Mouse (Mus musculus) retina, embryonic 14.5 days (tissue): Measurements from ENCODE around the gene Hddc2.

Source experiments
- DNase-seq: peaks from one replicate; pipeline ENCODE4 v3.0.0-alpha.2; 2015; ENCODE audit warnings: low spot score

Hddc2 gene

DNA sequence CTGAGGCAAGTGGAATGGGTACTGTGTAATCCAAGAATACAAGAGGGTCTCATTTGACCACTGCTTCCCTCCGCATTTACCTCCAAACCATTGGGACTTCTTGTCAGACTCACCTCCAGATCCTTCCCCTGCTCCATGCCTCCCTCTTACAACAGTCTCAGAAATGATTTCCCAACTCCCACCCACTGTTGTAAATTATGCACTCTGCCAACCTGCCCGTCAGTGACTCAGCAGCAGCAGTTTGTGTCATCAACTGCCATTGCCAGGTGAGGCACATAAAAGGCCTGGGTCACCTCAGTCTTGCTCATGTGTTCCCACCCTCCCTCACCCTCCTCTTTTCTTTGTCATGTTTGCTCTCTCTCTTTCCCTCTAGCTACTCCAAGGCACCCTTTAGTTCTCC lies 41.0 kb downstream of the Hddc2 start:
- no peak for DNase-seq

- no peak for DNase-seq
Observed at GRCm38 (mm10) chr10:31354886-31355461, 41.8 kb downstream of the Hddc2 start.

DNA sequence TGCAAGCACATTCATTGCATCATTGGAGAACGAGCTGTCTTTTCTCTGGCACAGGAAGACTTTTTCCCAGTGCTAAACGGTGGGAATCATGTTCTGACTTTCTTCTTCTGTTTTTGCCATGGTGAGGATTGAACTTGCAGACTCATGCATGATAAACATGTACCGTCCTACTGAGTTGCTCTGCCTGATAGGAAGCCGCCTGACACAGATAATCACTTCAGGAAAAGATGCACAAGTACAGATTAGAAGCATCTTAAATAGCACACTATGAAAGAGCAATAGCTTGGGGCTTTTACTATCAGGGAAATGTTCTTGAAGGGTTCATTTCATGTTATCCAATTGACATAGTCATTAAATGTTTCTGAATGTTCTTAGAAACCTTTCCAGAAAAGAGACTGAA lies 46.6 kb downstream of the Hddc2 start:
- no peak for DNase-seq

GRCm38 (mm10) chr10:31370200-31370599 lies 57.0 kb downstream of the Hddc2 start:
- DNase-seq: peak; percentile 70
